Mouse (Mus musculus) liver, embryonic 14.5 days (tissue): ENCODE data around the gene Rftn1.

ENCODE experiments used
- CTCF ChIP-seq: IDR thresholded peaks from 2 replicates; pipeline ENCODE4 v1.5.1; 2016; ENCODE audit warnings: antibody characterized with exemption, low read depth, control low read depth
- EP300 ChIP-seq: IDR thresholded peaks from 2 replicates; pipeline ENCODE4 v1.6.1; 2016; ENCODE audit warnings: antibody characterized with exemption, low read depth

- TF ChIP-seq CTCF: no peak
- TF ChIP-seq EP300: no peak
Observed at GRCm38 (mm10) chr17:50236702-50237435, 46.4 kb upstream of the Rftn1 start.
